Mouse (Mus musculus) forebrain, embryonic 15.5 days (tissue): Measurements from ENCODE around the gene Rab44. TPM values are rescaled to one million over a fixed set of nuclear protein-coding genes. Genes with fewer than 3 reads are reported as not detected.
A peak's percentile ranks its signal among the peaks of the same experiment; 100 is the strongest.

Experiments
- ATAC-seq: fragments of 200-750 bp; cut with Nextera tagmentation; replicated peaks from 2 replicates; pipeline ENCODE4 v1.8.0; 2017; ENCODE audit warnings: mild to moderate bottlenecking, moderate TSS enrichment, moderate library complexity
- H3K27ac ChIP-seq: fragments of 300-500 bp; sonication (generic); replicated peaks from 2 replicates; pipeline ENCODE4 v1.5.1; 2015; ENCODE audit warnings: mild to moderate bottlenecking, inconsistent platforms
- H3K27me3 ChIP-seq: fragments of 300-500 bp; sonication (generic); 2 replicates; pipeline ENCODE4 v1.6.1; 2015; ENCODE audit warnings: inconsistent platforms
- H3K36me3 ChIP-seq: fragments of 300-500 bp; sonication (generic); 2 replicates; pipeline ENCODE4 v1.6.1; 2015; ENCODE audit warnings: mild to moderate bottlenecking, inconsistent platforms
- H3K4me1 ChIP-seq: fragments of 300-500 bp; sonication (generic); 2 replicates; pipeline ENCODE4 v1.6.1; 2015; ENCODE audit warnings: inconsistent platforms
- H3K4me2 ChIP-seq: fragments of 300-500 bp; sonication (generic); replicated peaks from 2 replicates; pipeline ENCODE4 v1.6.1; 2015; ENCODE audit warnings: mild to moderate bottlenecking, inconsistent platforms
- H3K4me3 ChIP-seq: fragments of 300-500 bp; sonication (generic); 2 replicates; pipeline ENCODE4 v1.5.1; 2015; ENCODE audit warnings: mild to moderate bottlenecking, inconsistent platforms
- H3K9ac ChIP-seq: fragments of 300-500 bp; sonication (generic); replicated peaks from 2 replicates; pipeline ENCODE4 v1.6.1; 2015; ENCODE audit warnings: mild to moderate bottlenecking, inconsistent platforms
- H3K9me3 ChIP-seq: fragments of 300-500 bp; sonication (generic); 2 replicates; pipeline ENCODE4 v1.6.1; 2016; ENCODE audit warnings: inconsistent platforms
- WGBS: fragments of 180-500 bp; shearing (Covaris S2); methylation state at CpG from one replicate; pipeline ENCODE4 v1.1.7; 2015; ENCODE audit warnings: mixed read lengths; 5-methylcytosine and 5-hydroxymethylcytosine counted together
- polyA plus RNA-seq: library from polyadenylated mRNA; unstranded; fragments of >200 nt; fragmentation: Nextera tagmentation; extraction: Ambion mirVana; gene quantifications from 2 replicates; pipeline ENCODE4 v1.2.1, GENCODE M21; 2015

The Rab44 gene
- polyA plus RNA-seq, 1 experiment from 2014 or later: 0.05 TPM

GRCm38 (mm10) chr17:29176391-29177267, 62.7 kb downstream of the Rab44 start:
- Histone ChIP-seq H3K9ac (no peak overlapping the region), H3K9me3 (no peaks in the 10 kb centered on the region), H3K27ac (peak overlapping the region; percentile 59), H3K36me3 (no peaks in the 10 kb centered on the region), H3K27me3 (no peaks in the 10 kb centered on the region), H3K4me1 (peaks cover 14% of the 10 kb centered on the region), H3K4me3 (no peak overlapping the region), H3K4me2 (no peak overlapping the region)
- peak; percentile 81 for ATAC-seq
- WGBS: 12% methylated on average over 9 of the region's 9 CpGs

DNA sequence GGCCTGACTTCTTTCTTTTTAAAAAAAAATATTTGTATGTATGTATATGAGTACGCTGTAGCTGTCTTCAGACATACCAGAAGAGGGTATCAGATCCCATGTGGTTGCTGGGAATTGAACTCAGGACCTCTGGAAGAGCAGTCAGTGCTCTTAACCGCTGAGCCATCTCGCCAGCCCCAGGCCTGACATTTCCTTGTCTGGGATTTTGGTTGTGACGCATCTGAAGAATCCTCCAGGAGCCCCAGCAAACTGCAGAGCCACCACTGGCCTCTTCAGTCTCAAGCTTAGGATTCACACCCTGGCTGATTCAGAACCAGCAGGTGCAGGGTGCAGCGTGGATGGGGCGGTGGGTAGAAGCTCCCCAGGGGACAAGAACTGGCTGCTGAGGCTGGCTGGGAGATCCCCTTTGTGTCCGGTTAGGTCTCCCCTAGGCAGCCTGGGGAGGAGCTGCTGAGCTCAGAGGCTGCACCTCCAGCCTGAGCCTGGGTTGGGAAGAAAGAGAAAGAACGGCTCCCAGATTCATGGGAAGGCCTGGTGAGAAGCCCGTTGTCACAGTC, 64.6 kb downstream of the Rab44 start:
- no peak overlapping the region for H3K4me3 ChIP-seq
- peaks cover 14% of the 10 kb centered on the region for H3K4me1 ChIP-seq
- H3K36me3 ChIP-seq: no peaks in the 10 kb centered on the region
- ATAC-seq: no peak
- no peaks in the 10 kb centered on the region for H3K27me3 ChIP-seq
- WGBS: 59% methylated on average over 9 of the region's 9 CpGs
- H3K9ac ChIP-seq: no peak overlapping the region
- H3K27ac ChIP-seq: no peak overlapping the region
- no peaks in the 10 kb centered on the region for H3K9me3 ChIP-seq
- no peak overlapping the region for H3K4me2 ChIP-seq

- ATAC-seq: no peak
- Histone ChIP-seq H3K27ac (no peak overlapping the region), H3K9ac (no peak overlapping the region), H3K4me3 (no peak overlapping the region), H3K27me3 (no peaks in the 10 kb centered on the region), H3K4me2 (no peak overlapping the region), H3K9me3 (no peaks in the 10 kb centered on the region), H3K4me1 (peaks cover 14% of the 10 kb centered on the region), H3K36me3 (no peaks in the 10 kb centered on the region)
- WGBS: 87% methylated on average over 6 of the region's 6 CpGs
Observed at GRCm38 (mm10) chr17:29179917-29180316, 66.0 kb downstream of the Rab44 start.

DNA sequence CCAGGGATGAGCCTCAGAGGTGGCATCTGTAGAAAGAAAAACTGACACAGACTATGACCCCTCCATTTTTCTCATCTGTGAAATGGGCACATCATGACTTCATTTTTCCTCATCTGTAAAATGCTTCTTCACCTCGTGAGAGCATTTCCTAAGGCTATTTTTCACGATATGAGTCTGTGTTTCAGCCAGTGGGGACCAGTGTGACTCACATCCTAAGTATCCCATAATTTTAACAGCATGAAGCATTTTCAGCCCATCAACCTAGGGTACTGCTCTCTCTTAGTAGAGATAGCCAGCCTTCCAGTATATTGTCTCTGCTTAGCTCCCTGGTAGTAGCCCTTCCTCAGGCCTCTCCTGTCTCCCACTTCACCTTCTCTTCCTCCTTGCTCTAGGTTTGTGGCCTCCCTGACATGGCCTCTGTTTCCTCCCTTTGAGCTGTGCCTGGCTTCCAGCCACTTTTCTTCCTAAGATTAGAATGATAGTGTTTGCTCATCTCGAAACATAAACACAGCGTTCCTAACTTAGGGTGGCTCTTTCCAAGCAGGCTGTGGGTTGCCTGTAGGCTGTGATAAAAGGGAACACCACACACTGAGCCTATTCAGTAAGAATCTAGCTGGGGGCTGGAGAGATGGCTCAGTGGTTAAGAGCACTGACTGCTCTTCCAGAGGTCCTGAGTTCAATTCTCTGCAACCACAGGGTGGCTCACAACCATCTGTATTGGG, 66.6 kb downstream of the Rab44 start:
- H3K27ac ChIP-seq: no peak overlapping the region
- no peak for ATAC-seq

DNA sequence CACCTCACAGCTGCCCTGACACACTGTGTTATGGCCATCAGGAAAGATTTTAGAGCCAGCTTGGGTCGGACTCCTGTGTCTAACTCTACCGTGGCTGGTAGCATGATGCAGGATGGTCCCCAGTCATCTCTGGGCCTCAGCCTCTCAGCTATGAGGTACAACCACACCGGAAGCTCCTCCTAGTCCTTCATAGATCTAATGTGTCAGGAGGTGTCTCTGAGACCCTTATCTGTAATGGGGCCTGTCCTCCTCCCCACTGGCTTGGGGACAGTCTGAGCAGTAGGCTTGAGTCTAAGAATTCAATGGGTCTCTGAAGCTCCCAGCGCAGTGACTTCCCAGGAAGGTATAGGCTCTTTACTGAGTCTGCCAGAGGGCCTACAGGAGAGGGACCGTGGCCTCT, 67.8 kb downstream of the Rab44 start:
- no peaks in the 10 kb centered on the region for H3K36me3 ChIP-seq
- H3K4me2 ChIP-seq: no peak overlapping the region
- no peak overlapping the region for H3K9ac ChIP-seq
- 94% methylated on average over 5 of the region's 5 CpGs for WGBS
- no peak overlapping the region for H3K4me3 ChIP-seq
- no peak for ATAC-seq
- H3K4me1 ChIP-seq: peaks cover 12% of the 10 kb centered on the region
- H3K27ac ChIP-seq: no peak overlapping the region
- H3K9me3 ChIP-seq: no peaks in the 10 kb centered on the region
- H3K27me3 ChIP-seq: no peaks in the 10 kb centered on the region

More for the DNA sequence above, 66.6 kb downstream of the Rab44 start:
- Histone ChIP-seq H3K27me3 (no peaks in the 10 kb centered on the region), H3K9me3 (no peaks in the 10 kb centered on the region), H3K4me1 (peaks cover 18% of the 10 kb centered on the region), H3K4me2 (no peak overlapping the region), H3K36me3 (no peaks in the 10 kb centered on the region), H3K9ac (no peak overlapping the region), H3K4me3 (no peak overlapping the region)
- 89% methylated on average over 4 of the region's 4 CpGs for WGBS

GRCm38 (mm10) chr17:29183162-29183561, 69.2 kb downstream of the Rab44 start:
- H3K4me1 ChIP-seq: peaks cover 19% of the 10 kb centered on the region
- H3K4me3 ChIP-seq: no peak overlapping the region
- H3K27ac ChIP-seq: no peak overlapping the region
- H3K9ac ChIP-seq: no peak overlapping the region
- H3K36me3 ChIP-seq: no peaks in the 10 kb centered on the region
- H3K4me2 ChIP-seq: no peak overlapping the region
- WGBS: 59% methylated on average over 11 of the region's 11 CpGs
- no peaks in the 10 kb centered on the region for H3K9me3 ChIP-seq
- no peaks in the 10 kb centered on the region for H3K27me3 ChIP-seq
- no peak for ATAC-seq

GRCm38 (mm10) chr17:29185376-29186046, 71.6 kb downstream of the Rab44 start:
- no peak overlapping the region for H3K4me3 ChIP-seq
- ATAC-seq: no peak
- H3K27me3 ChIP-seq: no peaks in the 10 kb centered on the region
- no peak overlapping the region for H3K4me2 ChIP-seq
- H3K36me3 ChIP-seq: no peaks in the 10 kb centered on the region
- no peak overlapping the region for H3K27ac ChIP-seq
- WGBS: 49% methylated on average over 7 of the region's 7 CpGs
- no peak overlapping the region for H3K9ac ChIP-seq
- H3K4me1 ChIP-seq: peaks cover 19% of the 10 kb centered on the region
- H3K9me3 ChIP-seq: no peaks in the 10 kb centered on the region

DNA sequence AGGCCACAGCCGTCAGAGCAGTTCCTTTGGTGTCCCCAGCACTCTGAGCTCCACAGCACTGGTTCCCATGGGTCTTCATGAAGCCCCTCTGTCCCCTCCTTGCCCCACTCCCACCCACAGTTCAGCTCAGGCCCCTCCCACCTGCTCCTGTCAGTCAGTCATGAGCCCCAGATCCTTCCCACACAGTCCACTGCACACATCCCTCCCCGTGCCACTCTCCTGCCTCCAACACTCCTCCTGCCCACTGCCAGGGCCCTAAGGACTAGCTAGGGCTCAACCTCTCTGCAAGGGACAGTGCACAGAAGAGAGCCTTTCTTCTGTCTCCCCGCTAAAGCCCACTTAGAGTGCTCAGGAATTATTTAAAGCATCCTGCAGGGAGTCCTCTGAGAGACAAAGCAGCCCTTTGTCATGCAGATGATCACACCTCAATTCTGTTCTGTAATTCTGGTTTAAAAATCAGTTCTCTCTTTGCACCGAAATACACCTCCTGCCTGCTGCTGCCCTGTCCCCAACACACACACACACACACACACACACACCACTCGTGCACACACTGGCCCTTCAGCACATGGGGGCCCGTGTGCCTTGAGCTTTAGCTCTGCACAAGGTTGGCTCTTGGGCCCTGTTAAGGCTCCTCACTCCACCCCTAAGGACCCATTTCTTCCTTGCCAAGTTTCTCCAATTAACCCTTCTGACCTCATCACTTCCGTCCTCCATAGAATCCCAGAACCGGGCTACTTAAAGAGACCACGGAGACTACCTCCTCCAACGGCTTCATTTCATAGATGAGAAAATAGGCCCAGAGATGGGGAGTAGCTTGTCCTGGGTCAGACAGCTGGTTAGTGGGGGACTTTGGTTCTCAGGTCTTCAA, 73.3 kb downstream of the Rab44 start:
- 0 out of 2 replicates have a peak, but pooled peaks have one; percentile 42 for ATAC-seq
- no peak overlapping the region for H3K4me2 ChIP-seq
- H3K9me3 ChIP-seq: no peaks in the 10 kb centered on the region
- 8% methylated on average over 10 of the region's 10 CpGs for WGBS
- peak overlapping the region; percentile 57 for H3K27ac ChIP-seq
- H3K36me3 ChIP-seq: no peaks in the 10 kb centered on the region
- H3K4me1 ChIP-seq: peaks cover 19% of the 10 kb centered on the region
- no peak overlapping the region for H3K4me3 ChIP-seq
- no peaks in the 10 kb centered on the region for H3K27me3 ChIP-seq
- no peak overlapping the region for H3K9ac ChIP-seq

DNA sequence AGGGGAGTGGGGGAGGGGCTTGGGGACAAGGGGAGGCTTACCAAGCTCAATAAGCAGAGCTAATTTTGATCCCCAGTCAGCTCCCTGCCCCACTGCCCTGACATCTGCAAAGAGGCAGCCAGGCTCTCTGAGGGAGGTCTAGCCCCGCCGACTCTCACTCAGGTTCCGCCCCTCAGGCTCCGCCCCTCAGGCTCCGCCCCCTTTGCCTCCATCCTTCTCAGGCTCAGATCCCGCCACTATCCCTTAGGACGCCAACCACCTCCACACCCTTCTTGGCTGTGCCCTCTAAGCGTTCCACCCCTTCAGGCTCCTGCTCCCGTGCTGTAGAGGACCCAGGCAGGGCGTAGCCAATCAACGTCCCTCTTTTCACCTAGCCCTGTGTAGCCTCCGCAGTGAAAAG, 75.0 kb downstream of the Rab44 start:
- no peak for ATAC-seq
- H3K4me3 ChIP-seq: no peak overlapping the region

GRCm38 (mm10) chr17:29195579-29195978, 81.6 kb downstream of the Rab44 start:
- Histone ChIP-seq H3K27me3 (no peaks in the 10 kb centered on the region), H3K4me3 (no peak overlapping the region), H3K9ac (no peak overlapping the region), H3K27ac (no peak overlapping the region), H3K9me3 (no peaks in the 10 kb centered on the region), H3K36me3 (no peaks in the 10 kb centered on the region), H3K4me2 (no peak overlapping the region), H3K4me1 (peaks cover 16% of the 10 kb centered on the region)
- ATAC-seq: no peak
- 17% methylated on average over 4 of the region's 4 CpGs for WGBS

More for the DNA sequence above, 75.0 kb downstream of the Rab44 start:
- no peaks in the 10 kb centered on the region for H3K9me3 ChIP-seq
- peak overlapping the region; percentile 18; the same call in 1 of the 2 replicates for H3K4me2 ChIP-seq
- 12% methylated on average over 12 of the region's 12 CpGs for WGBS
- peaks cover 24% of the 10 kb centered on the region for H3K4me1 ChIP-seq
- H3K9ac ChIP-seq: no peak overlapping the region
- H3K27ac ChIP-seq: no peak overlapping the region
- no peaks in the 10 kb centered on the region for H3K27me3 ChIP-seq
- H3K36me3 ChIP-seq: no peaks in the 10 kb centered on the region
